Mouse (Mus musculus): ENCODE measurements around the gene Mapk9.

DNA sequence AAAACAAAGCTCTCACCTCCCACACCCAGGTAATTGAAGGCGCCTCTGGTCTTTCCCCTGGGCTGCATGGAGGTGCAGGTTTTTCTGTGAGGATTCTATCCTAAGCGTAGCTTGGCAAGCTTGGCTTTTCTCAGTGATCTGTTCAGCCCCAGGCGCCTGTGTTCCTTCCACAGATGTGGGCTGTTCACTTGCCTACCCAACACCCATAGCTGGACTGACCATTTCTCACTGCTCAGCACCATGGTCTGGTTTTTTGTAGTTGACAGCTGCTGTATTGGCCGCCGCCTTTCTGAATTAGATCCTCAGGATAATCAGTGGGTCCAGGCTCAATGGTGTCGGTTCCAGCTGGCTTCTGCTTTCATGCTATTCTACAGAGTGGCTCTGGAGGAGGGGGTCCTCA lies 81.1 kb downstream of the Mapk9 start:
- TF ChIP-seq POLR2A (IDR thresholded peaks at IDR 0.05; ENCODE audit: low read depth, low read length) (no peak), CTCF (IDR thresholded peaks at IDR 0.05; ENCODE audit: extremely low read depth, insufficient read length, insufficient replicate concordance, low read depth, low read length) (no peak)

Data from small intestine, adult 2 months (tissue).